Mouse (Mus musculus) limb, embryonic 11.5 days (tissue): ENCODE measurements around the gene Cep350. TPM values are rescaled to one million over a fixed set of nuclear protein-coding genes. Genes with fewer than 3 reads are reported as not detected.
"Not testable (repeated sequence)": the region's sequence is repeated elsewhere in the genome, so short reads cannot be mapped to it uniquely, and the experiment has no call there.

Source experiments
- ATAC-seq: fragments of 200-750 bp; cut with Nextera tagmentation; 2 replicates; pipeline ENCODE4 v1.8.0; 2017; ENCODE audit warnings: low read depth; ENCODE audit not compliant: insufficient number of reproducible peaks, low FRiP score, low TSS enrichment
- DNase-seq: peaks from one replicate; pipeline ENCODE4 v3.0.0-alpha.2; 2015; ENCODE audit warnings: low spot score
- H3K27ac ChIP-seq: fragments of 300-500 bp; sonication (generic); replicated peaks from 2 replicates; pipeline ENCODE4 v1.5.1; 2014; ENCODE audit warnings: low read depth, mild to moderate bottlenecking, low read length
- H3K27me3 ChIP-seq: fragments of 300-500 bp; sonication (generic); 2 replicates; pipeline ENCODE4 v1.6.1; 2014; ENCODE audit warnings: mild to moderate bottlenecking, low read length, mixed read lengths; ENCODE audit not compliant: control insufficient read depth, insufficient read depth
- H3K36me3 ChIP-seq: fragments of 300-500 bp; sonication (generic); 2 replicates; pipeline ENCODE4 v1.6.1; 2014; ENCODE audit warnings: mild to moderate bottlenecking, low read length, moderate library complexity, mixed read lengths; ENCODE audit not compliant: control insufficient read depth, insufficient read depth
- H3K4me1 ChIP-seq: fragments of 300-500 bp; sonication (generic); 2 replicates; pipeline ENCODE4 v1.6.1; 2014; ENCODE audit warnings: low read length, mixed read lengths; ENCODE audit not compliant: control insufficient read depth, insufficient read depth
- H3K4me2 ChIP-seq: fragments of 300-500 bp; sonication (generic); 2 replicates; pipeline ENCODE4 v1.6.1; 2014; ENCODE audit warnings: low read depth, mild to moderate bottlenecking, moderate library complexity; ENCODE audit not compliant: severe bottlenecking
- H3K4me3 ChIP-seq: fragments of 300-500 bp; sonication (generic); 2 replicates; pipeline ENCODE4 v1.5.1; 2014; ENCODE audit warnings: low read depth, low read length
- H3K9ac ChIP-seq: fragments of 300-500 bp; sonication (generic); 2 replicates; pipeline ENCODE4 v1.6.1; 2014; ENCODE audit warnings: mild to moderate bottlenecking, low read length
- H3K9me3 ChIP-seq: fragments of 300-500 bp; sonication (generic); 2 replicates; pipeline ENCODE4 v1.6.1; 2016; ENCODE audit warnings: low read length; ENCODE audit not compliant: control insufficient read depth
- WGBS: fragments of 180-500 bp; shearing (Covaris S2); extraction: QIAGEN DNeasy Blood & Tissue Kit; methylation state at CpG from one replicate; pipeline ENCODE4 v1.1.7; 2014; 5-methylcytosine and 5-hydroxymethylcytosine counted together
- polyA plus RNA-seq: library from polyadenylated mRNA; unstranded; fragments of >200 nt; fragmentation: Nextera tagmentation; extraction: Ambion mirVana; gene quantifications from 2 replicates; pipeline ENCODE4 v1.2.1, GENCODE M21; 2014

Cep350 gene
- polyA plus RNA-seq, 1 experiment from 2014 or later, result 6.2 TPM

DNA sequence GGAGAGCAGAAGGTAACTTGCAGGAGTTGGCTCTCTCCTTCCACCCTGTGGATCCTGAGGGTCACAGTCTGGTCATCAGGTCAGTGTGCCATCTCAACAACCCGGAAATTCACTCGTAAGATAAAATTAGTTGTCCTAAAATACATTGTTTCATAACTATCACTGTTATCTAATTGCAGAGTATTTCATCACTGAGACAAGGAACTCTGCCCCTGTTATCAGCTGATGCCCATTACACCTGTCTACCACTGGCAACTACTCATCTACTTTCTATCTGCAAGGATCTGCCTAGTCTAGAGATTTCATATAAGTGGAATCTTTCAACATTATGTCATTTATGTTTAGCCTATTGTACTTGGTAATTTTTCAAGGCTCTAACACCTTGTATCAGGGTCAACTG is 28.7 kb downstream of the Cep350 start:
- WGBS, result 89% methylated on average over 2 of the region's 2 CpGs
- Histone ChIP-seq H3K27me3 (no peaks in the 10 kb centered on the region), H3K4me1 (no peaks in the 10 kb centered on the region), H3K4me3 (no peak overlapping the region), H3K36me3 (no peaks in the 10 kb centered on the region; the same call in 1 of the 2 replicates), H3K4me2 (no peak overlapping the region), H3K9me3 (no peaks in the 10 kb centered on the region), H3K9ac (no peak overlapping the region), H3K27ac (no peak overlapping the region)
- DNase-seq, result no peak
- ATAC-seq, result no peak

DNA sequence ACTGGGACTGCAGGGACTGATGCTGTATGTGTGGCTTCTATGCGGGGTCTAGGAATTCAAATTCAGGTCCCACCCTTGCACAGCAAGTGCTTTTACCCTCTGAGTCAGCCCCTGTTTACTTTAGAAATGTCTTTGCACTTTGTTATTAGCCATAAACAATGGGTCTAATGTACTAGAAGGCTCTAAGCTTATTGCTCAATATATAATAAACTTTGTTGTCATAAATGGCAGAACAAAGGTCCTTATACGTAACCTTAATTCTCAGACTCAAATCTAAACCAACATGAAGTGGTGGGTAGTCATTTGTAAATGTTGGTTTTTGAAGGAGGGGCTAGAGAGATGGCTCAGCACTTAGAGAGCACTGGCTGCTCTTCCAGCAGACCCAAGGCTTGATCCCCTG is 35.6 kb downstream of the Cep350 start:
- DNase-seq, result no peak
- H3K9ac ChIP-seq, result no peak overlapping the region
- no peaks in the 10 kb centered on the region for H3K9me3 ChIP-seq
- no peaks in the 10 kb centered on the region for H3K4me1 ChIP-seq
- 96% methylated on average over 2 of the region's 2 CpGs for WGBS
- H3K27me3 ChIP-seq, result no peaks in the 10 kb centered on the region
- ATAC-seq, result no peak
- peaks cover 9% of the 10 kb centered on the region; the same call in 1 of the 2 replicates for H3K36me3 ChIP-seq
- H3K27ac ChIP-seq, result no peak overlapping the region
- no peak overlapping the region for H3K4me3 ChIP-seq
- no peak overlapping the region for H3K4me2 ChIP-seq

DNA sequence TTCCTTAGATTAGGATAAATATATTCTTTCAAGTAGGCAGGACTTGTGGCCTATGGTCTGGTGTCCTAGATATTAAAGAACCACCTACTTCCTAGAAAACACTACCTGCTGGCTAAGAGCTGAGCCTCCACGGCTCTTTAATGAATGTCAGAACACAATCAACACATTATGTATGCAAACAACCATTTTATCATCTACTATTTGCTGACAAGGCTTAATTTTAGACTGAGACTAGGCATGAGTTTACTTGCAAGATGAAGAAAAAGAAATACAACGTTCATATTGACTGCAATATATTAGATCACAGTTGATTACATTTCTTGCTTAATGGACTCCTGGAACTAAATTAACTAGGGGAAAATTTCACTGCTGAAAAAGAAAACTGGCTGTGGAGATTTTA is 38.4 kb downstream of the Cep350 start:
- no peaks in the 10 kb centered on the region for H3K27me3 ChIP-seq
- no peak overlapping the region for H3K4me3 ChIP-seq
- H3K36me3 ChIP-seq, result peaks cover 13% of the 10 kb centered on the region; the same call in 1 of the 2 replicates
- no peak overlapping the region for H3K27ac ChIP-seq
- no peak overlapping the region for H3K9ac ChIP-seq
- no peak for ATAC-seq
- no peaks in the 10 kb centered on the region for H3K9me3 ChIP-seq
- no peak overlapping the region for H3K4me2 ChIP-seq
- DNase-seq, result no peak
- WGBS, result 85% methylated on average over 2 of the region's 2 CpGs
- H3K4me1 ChIP-seq, result no peaks in the 10 kb centered on the region

DNA sequence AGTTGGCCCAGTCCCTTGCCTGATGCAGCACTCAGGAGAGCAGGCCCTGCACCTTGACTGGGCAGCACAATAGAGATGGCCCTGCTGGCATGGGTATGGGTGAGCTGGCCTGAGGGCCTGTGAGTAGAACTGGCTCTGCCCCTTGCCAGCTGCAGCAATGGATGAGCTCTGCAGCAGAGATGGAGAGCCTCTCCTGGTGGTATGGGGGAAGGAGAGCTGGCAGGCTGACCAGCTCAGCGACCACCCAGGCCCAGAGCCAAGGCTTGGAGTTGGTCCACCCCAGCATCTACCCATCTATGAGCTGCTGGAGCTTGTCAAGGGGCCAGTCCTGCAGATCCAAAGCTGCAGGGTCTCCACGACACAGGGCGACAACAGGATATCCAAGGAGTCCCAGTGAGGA is 69.5 kb downstream of the Cep350 start:
- Histone ChIP-seq H3K4me3 (no peak overlapping the region), H3K9me3 (no peaks in the 10 kb centered on the region), H3K36me3 (peaks cover 13% of the 10 kb centered on the region; the same call in 1 of the 2 replicates), H3K4me1 (no peaks in the 10 kb centered on the region), H3K27me3 (no peaks in the 10 kb centered on the region), H3K27ac (no peak overlapping the region), H3K4me2 (no peak overlapping the region), H3K9ac (no peak overlapping the region)
- DNase-seq (no peak), ATAC-seq (no peak)
- WGBS, result 92% methylated on average over 3 of the region's 3 CpGs

DNA sequence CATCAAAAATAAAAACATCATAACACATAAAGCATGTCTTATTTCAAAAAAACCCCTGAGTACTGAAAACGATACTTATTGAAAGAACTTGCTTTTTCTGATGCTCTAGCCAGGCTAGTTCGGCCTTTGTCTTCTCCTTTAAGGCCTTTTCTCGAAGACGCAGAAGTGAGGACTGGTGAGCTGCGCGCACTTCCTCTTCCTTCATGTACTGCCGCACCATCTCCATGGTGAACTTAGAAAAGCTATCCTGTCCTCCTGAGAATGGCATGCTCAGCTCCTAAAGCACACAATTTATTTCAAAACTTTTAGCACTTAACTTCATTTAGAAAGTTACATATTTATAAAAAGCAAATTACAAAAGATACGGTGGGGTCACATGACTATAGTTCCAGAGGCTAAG is 71.7 kb downstream of the Cep350 start:
- H3K4me1 ChIP-seq, result no peaks in the 10 kb centered on the region
- no peak for ATAC-seq
- whole genome bisulfite sequencing, result 97% methylated on average over 8 of the region's 8 CpGs

DNA sequence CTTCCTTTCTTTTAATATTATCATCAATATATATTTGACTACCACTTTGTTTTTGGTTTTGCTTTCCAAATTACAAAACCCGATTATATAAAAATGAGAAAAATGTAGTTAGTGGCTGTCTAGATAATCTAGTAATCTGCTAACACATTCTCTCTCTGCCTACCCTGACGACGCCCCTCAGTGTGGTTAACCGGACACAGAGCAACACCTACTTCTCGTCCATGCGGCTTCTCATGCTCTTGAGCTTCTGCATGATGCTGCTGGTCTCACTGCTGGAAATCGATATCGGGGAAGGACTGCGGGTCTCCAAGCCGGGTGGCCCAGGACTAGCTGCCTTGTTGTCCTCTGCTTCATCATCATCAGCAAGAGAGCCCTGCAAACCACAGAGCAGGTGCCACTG is 78.7 kb downstream of the Cep350 start:
- Histone ChIP-seq H3K27me3 (no peaks in the 10 kb centered on the region), H3K4me2 (no peak overlapping the region), H3K4me3 (no peak overlapping the region), H3K9me3 (no peaks in the 10 kb centered on the region), H3K27ac (no peak overlapping the region), H3K9ac (no peak overlapping the region), H3K36me3 (peaks cover 11% of the 10 kb centered on the region), H3K4me1 (no peaks in the 10 kb centered on the region)
- DNase-seq (no peak), ATAC-seq (no peak)
- WGBS, result 95% methylated on average over 10 of the region's 10 CpGs

More for the DNA sequence above, 71.7 kb downstream of the Cep350 start:
- Histone ChIP-seq H3K27ac (no peak overlapping the region), H3K9me3 (no peaks in the 10 kb centered on the region), H3K27me3 (no peaks in the 10 kb centered on the region), H3K36me3 (peaks cover 6% of the 10 kb centered on the region; the same call in 1 of the 2 replicates), H3K4me2 (no peak overlapping the region), H3K9ac (no peak overlapping the region), H3K4me3 (no peak overlapping the region)
- DNase-seq, result no peak

DNA sequence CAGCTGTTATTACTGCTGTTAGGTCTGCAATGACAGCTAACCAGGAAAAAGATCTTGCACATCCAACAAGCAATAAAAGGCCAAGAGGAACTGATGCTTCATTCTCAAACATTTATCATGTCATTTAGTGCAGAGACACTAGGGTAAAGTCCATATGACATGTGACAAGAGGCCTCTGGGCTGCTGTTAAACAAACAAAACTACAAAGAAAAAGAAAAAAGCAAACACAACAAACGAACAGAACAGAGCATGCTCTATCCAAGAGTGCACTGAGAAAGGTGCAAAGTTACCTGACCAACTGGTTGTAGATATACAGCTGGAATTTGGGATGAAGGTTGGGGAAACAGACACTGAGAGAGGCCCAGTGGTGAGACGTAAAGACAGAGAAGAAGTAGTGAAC is 86.2 kb downstream of the Cep350 start:
- no peak for ATAC-seq
- no peak overlapping the region for H3K4me2 ChIP-seq
- peaks cover 7% of the 10 kb centered on the region; the same call in 1 of the 2 replicates for H3K36me3 ChIP-seq
- H3K9ac ChIP-seq, result no peak overlapping the region
- H3K4me1 ChIP-seq, result no peaks in the 10 kb centered on the region
- no peaks in the 10 kb centered on the region for H3K27me3 ChIP-seq
- 90% methylated on average over 2 of the region's 2 CpGs for WGBS
- no peak overlapping the region for H3K4me3 ChIP-seq
- H3K9me3 ChIP-seq, result no peaks in the 10 kb centered on the region
- DNase-seq, result no peak
- no peak overlapping the region for H3K27ac ChIP-seq

DNA sequence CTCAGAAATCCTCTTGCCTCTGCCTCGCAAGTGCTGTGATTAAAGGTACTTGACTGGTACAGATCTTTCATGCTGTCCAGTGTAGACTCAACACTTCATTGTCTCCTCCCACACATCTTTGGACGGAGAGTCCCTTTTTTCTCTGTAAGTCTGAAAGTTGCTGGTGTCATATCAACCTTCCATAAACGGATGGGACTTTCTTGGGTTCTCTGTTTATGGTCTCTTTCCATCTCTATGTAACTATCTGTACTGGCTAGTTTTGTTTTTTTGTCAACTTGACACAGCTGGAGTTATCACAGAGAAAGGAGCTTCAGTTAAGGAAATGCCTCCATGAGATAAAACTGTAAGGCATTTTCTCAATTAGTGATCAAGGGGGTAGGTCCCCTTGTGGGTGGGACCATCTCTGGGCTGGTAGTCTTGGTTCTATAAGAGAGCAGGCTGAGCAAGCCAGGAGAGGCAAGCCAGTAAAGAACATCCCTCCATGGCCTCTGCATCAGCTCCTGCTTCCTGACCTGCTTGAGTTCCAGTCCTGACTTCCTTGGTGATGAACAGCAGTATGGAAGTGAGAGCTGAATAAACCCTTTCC is 90.3 kb downstream of the Cep350 start:
- not testable (repeated sequence) for H3K9me3 ChIP-seq, H3K4me1 ChIP-seq, H3K4me2 ChIP-seq, ATAC-seq, DNase-seq, H3K9ac ChIP-seq, H3K27ac ChIP-seq, H3K4me3 ChIP-seq, H3K27me3 ChIP-seq, H3K36me3 ChIP-seq
- 92% methylated on average over 3 of the region's 3 CpGs for WGBS

DNA sequence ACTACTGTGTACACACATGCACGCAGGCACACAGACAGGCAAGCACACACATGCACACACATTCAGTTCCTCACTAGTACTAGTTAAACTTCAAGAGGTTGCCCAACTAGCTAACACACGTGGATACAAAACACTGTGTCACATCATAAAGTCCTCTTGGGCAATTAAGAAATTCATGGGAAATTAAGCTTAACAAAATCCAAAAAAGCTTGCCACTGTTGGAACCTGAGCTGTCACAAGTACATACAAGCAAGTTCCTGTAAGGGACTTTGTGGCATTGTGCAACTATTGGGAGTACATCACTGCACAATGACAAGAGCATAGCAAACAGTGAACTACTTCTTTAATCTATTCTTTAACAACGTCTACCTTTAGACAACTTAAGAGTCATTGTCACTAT is 93.5 kb downstream of the Cep350 start:
- no peaks in the 10 kb centered on the region for H3K4me1 ChIP-seq
- no peaks in the 10 kb centered on the region for H3K9me3 ChIP-seq
- no peak overlapping the region for H3K4me3 ChIP-seq
- H3K36me3 ChIP-seq, result peaks cover 15% of the 10 kb centered on the region
- H3K27me3 ChIP-seq, result no peaks in the 10 kb centered on the region
- H3K27ac ChIP-seq, result no peak overlapping the region
- no peak for DNase-seq
- 84% methylated on average over 3 of the region's 3 CpGs for WGBS
- H3K4me2 ChIP-seq, result no peak overlapping the region
- no peak overlapping the region for H3K9ac ChIP-seq
- ATAC-seq, result no peak
